Mouse (Mus musculus) hematopoietic stem cell, adult 5-6 weeks (primary cell): ENCODE data around the gene Tmem267. TPM values are rescaled to one million over a fixed set of nuclear protein-coding genes. Genes with fewer than 3 reads are reported as not detected.

ENCODE experiments used
- ATAC-seq, 2 experiments: fragments of 125-278 bp in 1 of 2; replicated peaks in 1 of 2; 2 replicates each; pipeline ENCODE4 v1.8.0; 2016 to 2017; ENCODE audit warnings: inconsistent platforms in 2 of 2, mild to moderate bottlenecking in 2 of 2, moderate number of reproducible peaks in 2 of 2, low read depth in 1 of 2, moderate TSS enrichment in 1 of 2; ENCODE audit not compliant: low FRiP score in 2 of 2, poor library complexity in 2 of 2, severe bottlenecking in 2 of 2, insufficient read depth in 1 of 2, low TSS enrichment in 1 of 2
- total RNA-seq: library from RNA; stranded (forward); fragments of 172-1452, 232-1000 nt; gene quantifications from 2 replicates; pipeline ENCODE4 v1.2.3, GENCODE M21; 2017

The Tmem267 gene
- total RNA-seq, 1 experiment from 2014 or later: 7.1 TPM

DNA sequence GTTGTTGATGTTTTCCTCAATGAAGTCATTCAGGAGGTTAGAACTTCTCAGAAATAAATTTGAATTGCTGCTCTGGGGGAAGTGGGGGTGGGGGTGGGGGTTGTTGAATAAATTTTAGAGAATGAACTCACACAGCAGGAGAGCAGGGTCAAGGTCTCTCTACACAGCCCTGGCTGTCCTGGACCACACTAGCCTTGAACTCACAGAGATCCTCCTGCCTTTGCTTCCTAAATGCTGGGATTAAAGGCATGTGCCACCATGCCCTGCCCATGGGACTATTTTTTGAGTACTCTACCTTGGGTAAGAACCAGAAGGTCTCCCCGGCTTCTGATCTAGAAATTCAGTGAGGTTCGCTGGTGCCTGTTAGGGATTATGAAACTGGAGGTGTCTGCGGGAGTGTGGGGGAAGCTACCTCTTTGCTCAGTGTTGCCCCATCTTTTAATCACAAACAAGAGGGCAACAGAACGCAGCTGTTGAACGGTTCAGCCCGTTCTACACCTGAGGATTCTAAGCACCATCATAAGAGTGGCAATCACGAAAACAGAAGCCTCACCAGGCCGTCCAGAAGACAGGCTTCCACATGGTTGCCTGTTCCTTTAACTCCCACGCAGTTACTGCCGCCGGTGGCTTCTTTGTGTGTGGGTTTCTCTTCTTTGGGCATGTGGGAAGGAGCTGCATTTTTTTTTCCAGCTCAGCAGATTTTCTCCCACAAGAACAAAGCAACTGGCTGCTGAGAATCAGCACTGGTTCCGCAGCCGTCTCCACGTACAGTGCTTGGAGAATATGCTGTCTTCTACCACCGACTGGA is 161.3 kb downstream of the Tmem267 start:
- no peak for ATAC-seq

DNA sequence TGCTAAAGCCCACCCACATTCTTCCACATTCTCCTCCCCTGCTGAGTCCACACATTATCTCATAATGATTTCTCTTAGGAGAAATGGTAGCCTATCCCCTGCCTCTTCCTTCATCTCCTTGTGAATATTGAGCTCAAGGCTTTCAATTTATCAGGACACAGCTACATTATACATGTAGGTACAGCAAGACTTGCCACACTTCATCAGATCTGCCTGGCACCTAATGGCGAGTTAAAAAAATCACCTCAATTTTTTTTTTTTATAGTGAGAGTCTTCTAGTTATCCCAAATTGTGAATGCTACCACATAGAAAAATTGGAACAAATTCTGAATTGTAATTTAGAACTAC is 161.8 kb downstream of the Tmem267 start:
- ATAC-seq: no peak

DNA sequence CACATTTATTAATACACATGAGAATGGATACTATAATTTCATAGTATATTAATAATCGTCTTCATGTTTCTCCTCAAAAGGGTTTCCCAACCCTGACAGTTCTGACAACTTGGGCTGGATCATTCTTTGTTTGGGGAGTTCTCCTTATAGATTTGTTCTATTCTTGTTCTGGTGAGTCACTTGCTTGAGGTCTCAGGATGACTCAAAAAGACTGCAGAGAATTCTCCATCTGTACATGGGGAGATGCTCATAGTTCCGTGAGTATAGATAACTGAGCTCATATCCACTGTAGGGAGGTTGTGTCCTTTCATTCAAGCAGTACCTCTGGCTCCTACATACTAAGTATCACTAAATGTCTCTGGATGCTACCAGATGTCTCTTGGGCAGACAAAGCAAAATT is 166.9 kb downstream of the Tmem267 start:
- no peak for ATAC-seq

DNA sequence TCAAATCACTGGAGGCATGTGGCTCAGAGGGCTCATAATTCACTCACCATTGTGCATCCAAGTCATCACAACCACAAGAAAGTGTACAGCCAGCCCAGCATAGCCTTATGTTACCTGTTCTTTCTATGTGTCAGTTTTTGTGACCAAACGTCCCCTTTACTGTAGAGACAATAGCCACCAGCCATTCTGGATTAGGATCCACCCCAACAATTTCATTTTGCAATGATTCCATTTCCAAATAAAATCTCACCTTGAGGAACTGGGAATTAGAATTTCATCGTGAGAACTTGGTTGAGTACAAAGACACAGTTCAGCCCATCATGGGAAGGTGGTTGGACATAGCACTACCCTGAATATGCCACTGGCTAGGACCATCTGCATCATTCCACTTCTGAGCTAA is 168.4 kb downstream of the Tmem267 start:
- ATAC-seq: no peak

DNA sequence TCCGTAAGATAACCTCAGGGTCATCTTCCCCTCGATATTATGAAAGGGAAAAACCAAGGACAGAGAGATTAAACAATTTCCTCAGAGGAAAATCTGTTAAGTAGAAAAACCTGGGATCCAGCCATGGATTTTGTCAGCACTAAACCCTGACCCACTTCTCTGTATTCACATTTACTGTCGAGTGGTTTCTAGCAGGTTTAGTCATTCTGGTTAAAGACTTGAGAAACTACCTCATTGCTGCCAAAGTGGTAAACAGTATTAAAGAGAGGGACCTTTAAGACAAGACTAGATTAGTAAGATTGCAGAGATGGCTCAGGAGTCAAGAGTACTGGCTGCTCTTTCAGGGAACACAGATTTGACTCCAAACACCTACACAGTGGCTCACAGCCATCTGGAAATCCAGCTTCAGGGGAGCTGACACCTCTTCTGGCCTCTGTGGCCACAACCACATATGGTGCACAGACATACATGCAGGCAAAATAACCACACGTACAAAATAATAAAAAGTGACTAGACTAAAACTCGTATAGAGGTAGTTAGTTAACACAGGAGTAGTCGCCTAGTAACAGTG is 169.1 kb downstream of the Tmem267 start:
- ATAC-seq: no peak

Other genes starting within 250 kb of the Tmem267 start
- 92.7 and 107 TPM in 2 replicates for gene Paip1, start 59.4 kb upstream of the Tmem267 start, total RNA-seq
- 62.4 and 95.6 TPM in 2 replicates for gene 4833420G17Rik, start 25.3 kb upstream of the Tmem267 start, total RNA-seq
- 0.25 and 2.5 TPM in 2 replicates for gene 3110070M22Rik, start 344 bp downstream of the Tmem267 start, total RNA-seq
- gene Ccl28, start 135.8 kb downstream of the Tmem267 start, total RNA-seq: 0.35 and 1.5 TPM in 2 replicates
- gene Hmgcs1, start 202.3 kb downstream of the Tmem267 start, total RNA-seq: 38.3 and 42.3 TPM in 2 replicates